Mouse (Mus musculus) forebrain, embryonic 10.5 days (tissue): Measurements from ENCODE around the gene Psmb1. TPM values are rescaled to one million over a fixed set of nuclear protein-coding genes. Genes with fewer than 3 reads are reported as not detected.
"Not testable (repeated sequence)": the region's sequence is repeated elsewhere in the genome, so short reads cannot be mapped to it uniquely, and the experiment has no call there.

Experiments used
- DNase-seq: peaks from one replicate; pipeline ENCODE4 v3.0.0-alpha.2; 2017; ENCODE audit warnings: low spot score; ENCODE audit errors: extremely low spot score
- H3K27ac ChIP-seq: fragments of 300-500 bp; sonication (generic); 2 replicates; pipeline ENCODE4 v1.5.1; 2016; ENCODE audit warnings: mild to moderate bottlenecking
- H3K27me3 ChIP-seq: fragments of 300-500 bp; sonication (generic); 2 replicates; pipeline ENCODE4 v1.6.1; 2016; ENCODE audit warnings: mild to moderate bottlenecking; ENCODE audit not compliant: poor library complexity, severe bottlenecking
- H3K36me3 ChIP-seq: fragments of 300-500 bp; sonication (generic); replicated peaks from 2 replicates; pipeline ENCODE4 v1.6.1; 2016; ENCODE audit warnings: mild to moderate bottlenecking, moderate library complexity
- H3K4me1 ChIP-seq: fragments of 300-500 bp; sonication (generic); 2 replicates; pipeline ENCODE4 v1.6.1; 2016
- H3K4me3 ChIP-seq: fragments of 300-500 bp; sonication (generic); 2 replicates; pipeline ENCODE4 v1.5.1; 2016; ENCODE audit warnings: mild to moderate bottlenecking, moderate library complexity
- H3K9me3 ChIP-seq: fragments of 300-500 bp; sonication (generic); 2 replicates; pipeline ENCODE4 v1.6.1; 2016; ENCODE audit warnings: mild to moderate bottlenecking, moderate library complexity
- WGBS: fragments of 180-500 bp; shearing (Covaris S2); methylation state at CpG from one replicate; pipeline ENCODE4 v1.1.7; 2016; 5-methylcytosine and 5-hydroxymethylcytosine counted together
- polyA plus RNA-seq: library from polyadenylated mRNA; unstranded; fragments of >200 nt; fragmentation: Nextera tagmentation; extraction: Ambion mirVana; gene quantifications from 2 replicates; pipeline ENCODE4 v1.2.1, GENCODE M21; 2016

Gene Psmb1
- 275 TPM in 2 replicates for polyA plus RNA-seq

DNA sequence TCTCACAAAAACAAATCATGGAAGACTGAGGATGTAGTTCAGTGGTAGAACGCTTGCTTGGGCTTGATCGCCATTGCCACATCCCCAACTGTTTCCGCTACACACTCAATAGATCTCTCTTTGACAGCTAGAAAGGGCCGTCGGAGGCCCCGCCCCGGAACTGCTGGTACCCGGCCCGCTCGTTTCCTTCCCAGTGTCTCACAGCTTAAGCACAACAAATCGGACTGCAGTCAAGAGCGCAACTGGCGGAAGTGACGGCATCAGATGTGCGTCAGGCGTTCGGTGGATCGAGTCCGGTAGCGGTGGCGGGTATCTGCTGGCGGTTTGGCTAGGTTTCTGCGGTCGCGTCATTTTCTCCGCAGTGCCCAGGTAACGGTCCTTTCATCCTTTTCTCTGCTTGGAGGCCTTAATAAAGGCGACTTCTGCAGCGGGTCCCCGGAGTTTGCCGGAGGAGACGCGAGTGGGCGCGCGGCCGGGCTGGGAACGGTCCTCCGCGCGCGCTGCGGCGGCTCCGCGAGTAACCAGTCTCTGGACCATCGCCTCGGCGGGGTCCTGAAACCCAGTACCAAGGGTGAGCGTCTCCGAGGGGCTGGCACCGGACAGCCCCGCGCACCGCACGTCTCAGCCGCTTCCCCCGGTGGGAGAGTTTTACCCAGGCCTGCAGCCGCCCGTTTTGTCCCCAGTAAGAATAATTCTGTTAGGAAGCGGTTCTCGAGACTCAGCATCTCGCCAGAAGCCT, at the start of gene Psmb1, which contains the start of gene Tbp:
TSS of gene Psmb1 (minus strand) at position 96 of the 739 bp plus-strand sequence.
TSS of gene Tbp (plus strand) at position 233 of the 739 bp plus-strand sequence.
- H3K4me1 ChIP-seq, result peaks cover 37% of the 10 kb centered on the region
- peak; percentile 99 for DNase-seq
- H3K4me3 ChIP-seq, result peak within 1 kb of the TSS; percentile 99
- WGBS, result under 1% methylated on average over 63 of the region's 63 CpGs
- no peaks in the 10 kb centered on the region for H3K9me3 ChIP-seq
- no peaks in the 10 kb centered on the region for H3K27me3 ChIP-seq
- H3K36me3 ChIP-seq, result peaks cover 37% of the 10 kb centered on the region
- H3K27ac ChIP-seq, result peak within 1 kb of the TSS; percentile 89

DNA sequence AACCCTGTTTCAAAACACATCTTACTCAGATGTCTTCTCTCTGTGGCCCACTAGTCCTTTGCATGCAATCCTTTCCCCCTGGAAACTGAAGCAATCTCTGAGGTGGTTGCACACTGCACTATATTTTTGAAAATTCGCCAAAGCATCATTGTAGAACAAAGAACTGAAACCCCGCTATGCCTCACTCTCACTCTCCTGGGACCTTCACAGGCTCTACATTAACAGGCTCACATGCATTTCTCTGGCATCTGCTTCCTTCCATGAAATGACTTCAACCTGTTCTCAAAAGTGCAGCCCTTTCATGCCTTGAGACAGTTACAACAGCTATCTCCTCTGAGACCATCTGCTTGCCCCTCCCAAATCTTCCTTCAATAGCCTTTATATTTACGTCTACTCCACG, 46.9 kb upstream of the Psmb1 start:
- Histone ChIP-seq H3K9me3 (peaks cover 18% of the 10 kb centered on the region), H3K36me3 (peaks cover 5% of the 10 kb centered on the region), H3K4me3 (no peak overlapping the region), H3K27me3 (no peaks in the 10 kb centered on the region), H3K4me1 (peaks cover 4% of the 10 kb centered on the region; the same call in 1 of the 2 replicates), H3K27ac (no peak overlapping the region)
- 85% methylated on average over 4 of the region's 4 CpGs for WGBS
- no peak for DNase-seq

DNA sequence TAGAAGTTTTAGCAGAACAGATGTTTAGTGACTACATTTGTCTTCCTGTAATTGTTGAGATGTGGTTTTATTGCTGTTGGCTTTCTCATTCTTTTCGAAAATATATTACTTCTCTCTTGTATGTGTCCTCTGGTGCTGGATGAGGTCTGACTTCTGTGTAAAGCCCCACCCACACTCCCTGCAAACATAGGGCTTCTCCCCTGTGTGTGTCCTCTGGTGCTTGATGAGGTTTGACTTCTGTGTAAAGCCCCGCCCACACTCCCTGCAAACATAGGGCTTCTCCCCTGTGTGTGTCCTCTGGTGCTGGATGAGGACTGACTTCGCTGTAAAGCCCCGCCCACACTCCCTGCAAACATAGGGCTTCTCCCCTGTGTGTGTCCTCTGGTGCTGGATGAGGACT, 44.3 kb upstream of the Psmb1 start:
- H3K36me3 ChIP-seq, H3K4me1 ChIP-seq, H3K27ac ChIP-seq, H3K4me3 ChIP-seq, H3K27me3 ChIP-seq, DNase-seq: not testable (repeated sequence)
- H3K9me3 ChIP-seq, result peaks cover 18% of the 10 kb centered on the region
- WGBS, result 66% methylated on average over 4 of the region's 4 CpGs

DNA sequence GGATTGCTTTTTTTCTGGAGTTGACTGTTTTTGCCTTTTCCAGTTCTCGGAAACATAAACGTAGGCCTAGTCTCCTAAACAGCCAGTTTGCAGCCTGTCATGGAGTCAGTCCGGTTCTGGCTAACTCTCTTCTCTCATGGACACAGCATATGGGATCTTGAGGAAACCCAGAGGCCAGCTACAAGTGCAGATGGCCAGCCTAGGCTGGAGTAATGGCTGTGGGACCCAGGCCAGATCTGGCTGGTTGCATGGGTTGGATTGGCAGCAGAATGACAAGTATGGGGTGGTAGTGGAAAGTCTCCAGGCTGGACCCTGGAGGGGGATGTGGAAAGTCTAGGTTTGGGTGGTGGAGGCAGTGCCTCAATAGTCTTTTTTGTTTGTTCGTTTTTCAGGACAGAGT, 40.8 kb upstream of the Psmb1 start:
- no peak for DNase-seq
- Histone ChIP-seq H3K36me3 (peaks cover 5% of the 10 kb centered on the region), H3K9me3 (peaks cover 18% of the 10 kb centered on the region), H3K27ac (no peak overlapping the region), H3K27me3 (peaks cover 28% of the 10 kb centered on the region), H3K4me1 (peaks cover 9% of the 10 kb centered on the region), H3K4me3 (no peak overlapping the region)
- WGBS, result 74% methylated on average over 4 of the region's 4 CpGs

DNA sequence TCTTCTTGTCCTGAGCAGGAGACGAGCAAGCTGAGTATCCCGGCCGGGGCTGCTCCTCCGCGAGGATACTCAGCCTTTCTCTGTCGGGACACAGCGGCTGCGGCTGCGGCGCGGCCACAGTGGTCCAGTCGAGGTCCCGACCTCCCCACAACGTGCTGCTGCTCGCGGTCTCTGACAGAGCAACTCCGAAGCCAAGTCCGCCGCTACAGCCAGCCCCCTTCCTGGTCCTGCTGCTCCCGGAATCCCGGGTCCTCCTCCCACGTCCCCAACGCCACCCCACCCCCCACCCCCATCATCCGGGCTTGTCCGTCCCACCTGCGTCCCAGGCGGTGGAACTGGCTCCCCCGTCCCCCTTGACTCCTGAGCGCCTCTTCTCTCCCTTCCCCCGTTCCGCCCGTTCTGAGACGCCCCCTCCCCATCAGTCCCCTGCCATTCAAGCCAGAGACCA, 36.9 kb upstream of the Psmb1 start:
- H3K27me3 ChIP-seq, result peaks cover 39% of the 10 kb centered on the region
- peak overlapping the region; percentile 65 for H3K4me3 ChIP-seq
- H3K4me1 ChIP-seq, result peaks cover 9% of the 10 kb centered on the region
- WGBS, result under 1% methylated on average over 33 of the region's 33 CpGs
- H3K27ac ChIP-seq, result peak overlapping the region; percentile 70
- peak; percentile 57 for DNase-seq
- H3K9me3 ChIP-seq, result no peaks in the 10 kb centered on the region
- H3K36me3 ChIP-seq, result no peaks in the 10 kb centered on the region

DNA sequence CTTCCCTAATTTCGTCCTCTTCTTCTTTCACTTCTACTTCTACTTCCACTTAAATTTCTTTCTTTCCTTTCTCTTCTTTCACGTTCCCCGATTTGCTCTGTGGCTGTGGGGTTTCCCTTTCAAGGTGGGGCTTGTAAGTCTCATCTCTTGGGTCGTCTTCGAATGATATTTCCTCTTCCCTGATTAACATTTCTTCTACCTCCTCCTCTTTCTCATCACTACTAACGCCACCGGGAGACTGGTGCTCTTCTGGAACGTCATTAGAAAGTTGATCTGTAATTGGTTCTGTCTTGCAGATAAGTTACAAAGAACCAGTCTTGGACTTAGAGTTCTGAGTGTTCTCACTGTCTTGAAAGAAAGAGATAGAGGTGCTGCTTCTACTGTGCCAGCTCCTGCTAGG, 36.4 kb upstream of the Psmb1 start:
- H3K36me3 ChIP-seq, result no peaks in the 10 kb centered on the region
- no peak overlapping the region for H3K27ac ChIP-seq
- no peaks in the 10 kb centered on the region for H3K9me3 ChIP-seq
- peak overlapping the region; percentile 65 for H3K4me3 ChIP-seq
- WGBS, result 18% methylated on average over 8 of the region's 8 CpGs
- H3K4me1 ChIP-seq, result peaks cover 9% of the 10 kb centered on the region
- no peak for DNase-seq
- H3K27me3 ChIP-seq, result peaks cover 39% of the 10 kb centered on the region

DNA sequence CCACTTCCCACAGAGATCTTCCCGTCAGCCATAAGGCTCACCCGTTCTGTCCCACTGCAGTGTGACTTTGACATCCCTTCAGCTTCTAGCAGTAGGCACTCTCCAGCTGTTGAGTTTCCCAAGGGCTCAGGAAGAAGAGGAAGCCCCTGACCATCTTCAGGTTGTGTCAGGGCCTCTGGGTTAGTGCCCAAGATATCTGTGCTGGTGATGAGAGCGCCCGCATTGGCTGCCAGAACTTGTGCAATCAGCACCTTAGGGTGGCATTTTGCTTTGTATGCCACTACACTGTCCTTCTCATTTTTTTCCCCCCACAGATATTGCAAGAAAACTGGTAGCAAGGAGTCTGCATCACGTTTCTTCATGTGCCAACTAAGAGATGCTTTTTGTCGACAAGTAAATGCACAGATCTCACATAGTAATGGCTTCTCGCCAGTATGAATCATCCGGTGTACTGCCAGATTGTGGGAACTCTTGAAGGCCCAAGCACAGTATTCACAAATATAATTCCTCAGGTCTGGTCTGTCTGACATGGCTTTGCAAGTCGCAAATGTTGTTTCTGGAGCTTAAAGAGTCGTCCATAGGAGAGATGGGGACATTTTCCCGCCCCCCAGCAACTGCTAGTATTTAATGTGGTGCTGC, 35.7 kb upstream of the Psmb1 start:
- DNase-seq, result no peak
- WGBS, result 72% methylated on average over 11 of the region's 11 CpGs
- H3K4me3 ChIP-seq, result no peak overlapping the region
- no peaks in the 10 kb centered on the region for H3K9me3 ChIP-seq
- peaks cover 13% of the 10 kb centered on the region for H3K4me1 ChIP-seq
- H3K27me3 ChIP-seq, result peaks cover 39% of the 10 kb centered on the region
- no peak overlapping the region for H3K27ac ChIP-seq
- H3K36me3 ChIP-seq, result no peaks in the 10 kb centered on the region

DNA sequence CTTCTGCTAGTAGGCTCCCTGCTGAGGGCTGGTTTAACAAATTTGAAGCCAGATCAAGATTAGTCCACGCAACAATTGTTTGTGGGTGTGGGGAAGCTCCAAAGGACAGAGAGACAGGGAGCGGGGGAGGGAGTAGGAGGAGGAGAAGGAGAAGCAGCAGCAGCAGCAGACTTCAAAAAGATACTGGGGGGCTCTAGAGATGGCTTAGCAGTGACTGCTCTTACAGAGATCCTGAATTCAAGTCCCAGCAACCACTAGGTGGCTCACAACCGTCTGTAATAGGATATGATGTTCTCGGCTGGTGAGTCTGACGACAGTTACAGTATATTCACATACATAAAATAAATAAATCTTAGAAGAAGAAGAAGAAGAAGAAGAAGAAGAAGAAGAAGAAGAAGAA, 30.6 kb upstream of the Psmb1 start:
- no peaks in the 10 kb centered on the region for H3K9me3 ChIP-seq
- H3K36me3 ChIP-seq, result peaks cover 7% of the 10 kb centered on the region
- H3K4me1 ChIP-seq, result peaks cover 34% of the 10 kb centered on the region
- H3K4me3 ChIP-seq, result no peak overlapping the region
- DNase-seq, result peak; percentile 28
- peaks cover 9% of the 10 kb centered on the region for H3K27me3 ChIP-seq
- WGBS, result 7% methylated on average over 5 of the region's 5 CpGs
- H3K27ac ChIP-seq, result no peak overlapping the region

DNA sequence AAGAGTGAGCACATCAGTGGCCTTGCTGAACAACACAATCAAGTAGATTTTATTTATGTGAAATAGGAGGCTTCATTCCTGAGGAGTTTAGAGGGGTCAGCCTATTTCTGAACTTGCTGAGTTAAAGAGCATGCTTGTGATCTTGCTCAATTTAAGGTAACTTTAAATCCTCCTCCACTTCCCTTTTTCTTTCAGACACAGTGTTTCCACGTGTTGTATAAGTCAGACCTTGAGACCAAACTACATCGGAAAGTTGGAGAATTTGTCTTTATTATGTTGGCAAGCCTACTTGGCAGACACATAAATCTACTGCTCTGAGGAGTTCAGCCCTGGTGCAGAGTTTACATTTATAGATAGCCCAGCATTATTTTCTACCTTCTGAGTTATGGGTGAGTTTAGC, 29.3 kb upstream of the Psmb1 start:
- Histone ChIP-seq H3K4me3 (no peak overlapping the region), H3K36me3 (peaks cover 19% of the 10 kb centered on the region), H3K9me3 (no peaks in the 10 kb centered on the region), H3K27me3 (no peaks in the 10 kb centered on the region; the same call in 1 of the 2 replicates), H3K27ac (no peak overlapping the region), H3K4me1 (peaks cover 34% of the 10 kb centered on the region)
- WGBS, result 85% methylated on average over 2 of the region's 2 CpGs
- no peak for DNase-seq

DNA sequence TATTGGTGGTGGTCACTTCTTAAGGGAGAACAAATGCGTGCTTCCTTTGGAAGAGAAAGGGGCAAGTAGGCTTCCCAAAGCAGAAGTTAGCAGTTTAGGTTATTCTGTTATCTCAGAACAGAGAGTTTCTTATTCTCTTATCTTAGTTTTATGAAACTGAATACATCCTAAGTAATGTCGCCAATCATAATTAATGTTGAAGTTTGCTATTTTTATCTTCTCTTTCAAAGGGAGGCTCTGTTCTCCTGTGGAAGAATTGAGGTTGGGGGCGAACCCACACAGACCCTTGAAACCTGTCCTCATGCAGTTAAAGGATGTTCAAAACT, 28.2 kb upstream of the Psmb1 start:
- peak overlapping the region; percentile 91; the same call in 1 of the 2 replicates for H3K27ac ChIP-seq
- no peaks in the 10 kb centered on the region for H3K27me3 ChIP-seq
- no peak for DNase-seq
- WGBS, result 60% methylated on average over 3 of the region's 3 CpGs
- H3K4me1 ChIP-seq, result peaks cover 34% of the 10 kb centered on the region
- no peaks in the 10 kb centered on the region for H3K9me3 ChIP-seq
- H3K4me3 ChIP-seq, result peak overlapping the region; percentile 68
- H3K36me3 ChIP-seq, result peaks cover 30% of the 10 kb centered on the region

DNA sequence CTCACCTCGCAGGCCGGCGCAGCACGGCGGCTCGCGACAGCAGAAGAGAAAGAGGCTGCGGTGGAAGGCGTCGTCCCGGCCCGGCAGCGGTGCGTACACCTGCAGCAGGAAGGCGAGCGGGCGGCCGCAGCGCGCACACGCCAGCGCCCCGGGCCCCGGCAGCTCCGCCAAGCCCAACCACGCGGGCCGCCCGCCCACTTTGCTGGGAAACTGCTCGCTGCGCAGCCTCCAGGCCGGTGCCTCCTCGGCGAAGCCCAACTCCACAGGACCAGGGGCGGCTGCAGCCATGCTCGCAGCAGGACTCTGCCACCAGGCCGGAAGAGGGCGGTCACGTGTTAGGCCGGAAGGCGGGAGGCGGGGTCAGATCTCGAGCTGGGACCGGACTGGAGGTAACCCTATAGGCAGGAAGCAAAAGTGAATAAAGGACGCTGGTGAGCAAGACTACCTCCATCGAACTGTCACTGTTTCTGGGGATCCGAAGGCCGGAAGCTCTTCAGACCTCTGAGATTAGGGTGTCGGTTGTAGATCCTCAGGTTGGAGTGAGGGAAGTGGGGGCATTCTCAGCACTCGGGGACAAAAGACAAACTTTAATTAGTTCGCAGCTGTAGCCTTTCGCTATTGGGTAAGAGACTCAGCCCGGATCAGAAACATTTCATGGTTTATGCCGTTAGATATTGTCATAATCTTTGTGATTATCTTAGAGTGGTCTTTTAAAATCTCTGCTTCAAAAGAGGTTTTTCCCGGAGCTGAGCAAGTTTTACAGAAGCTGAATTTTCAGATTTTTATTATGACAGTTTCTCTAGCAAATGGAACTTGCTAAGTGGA, 27.6 kb upstream of the Psmb1 start, which contains the start of gene Pdcd2:
TSS of gene Pdcd2 (minus strand) at position 316 of the 825 bp plus-strand sequence.
- H3K9me3 ChIP-seq, result no peaks in the 10 kb centered on the region
- peak; percentile 98 for DNase-seq
- H3K4me1 ChIP-seq, result peaks cover 34% of the 10 kb centered on the region
- 2% methylated on average over 55 of the region's 55 CpGs for WGBS
- H3K4me3 ChIP-seq, result peak within 1 kb of the TSS; percentile 68
- no peaks in the 10 kb centered on the region for H3K27me3 ChIP-seq
- H3K27ac ChIP-seq, result peak within 1 kb of the TSS; percentile 91
- peaks cover 36% of the 10 kb centered on the region for H3K36me3 ChIP-seq

DNA sequence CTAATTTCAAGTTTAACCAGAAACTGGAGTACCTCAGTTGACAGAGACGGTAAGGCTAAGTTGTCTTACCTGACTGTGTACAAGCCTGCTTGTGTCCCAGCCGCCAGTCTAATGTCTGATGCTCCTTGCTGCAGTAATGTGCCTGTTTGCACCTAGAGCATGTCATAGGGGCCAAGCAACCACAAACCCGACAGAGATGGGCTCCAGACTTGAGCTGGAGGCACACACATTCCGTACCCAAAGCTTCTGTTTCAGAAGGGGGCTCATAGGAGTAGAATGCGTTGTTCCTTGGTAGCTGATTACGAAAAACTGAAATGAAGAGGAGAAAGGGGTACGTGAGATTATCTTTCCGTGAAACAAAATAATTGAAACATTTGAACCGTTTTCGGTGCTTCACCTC, 26.8 kb upstream of the Psmb1 start:
- Histone ChIP-seq H3K27me3 (no peaks in the 10 kb centered on the region), H3K4me3 (peak overlapping the region; percentile 68), H3K4me1 (peaks cover 34% of the 10 kb centered on the region), H3K27ac (peak overlapping the region; percentile 91), H3K36me3 (peaks cover 45% of the 10 kb centered on the region), H3K9me3 (no peaks in the 10 kb centered on the region)
- DNase-seq, result peak; percentile 19
- WGBS, result 21% methylated on average over 10 of the region's 10 CpGs
